Mouse (Mus musculus) embryonic fibroblast, embryonic 13.5 days (primary cell): ENCODE results near the gene Hcn1.

ENCODE experiments used
- CTCF ChIP-seq: IDR thresholded peaks from 2 replicates; pipeline ENCODE4 v1.5.1; 2011; ENCODE audit warnings: mild to moderate bottlenecking, control low read depth, low read length, moderate library complexity, borderline replicate concordance; ENCODE audit not compliant: insufficient read depth
- POLR2A ChIP-seq: IDR thresholded peaks from 2 replicates; pipeline ENCODE4 v1.6.1; 2011; ENCODE audit warnings: low read depth, mild to moderate bottlenecking, control low read depth, low read length, moderate library complexity

- TF ChIP-seq CTCF (no peak), POLR2A (no peak)
Measured at GRCm38 (mm10) chr13:117938761-117939160, 336.6 kb downstream of the Hcn1 start.
